Mouse (Mus musculus): ENCODE results near the gene Dcst2. TPM values are rescaled to one million over a fixed set of nuclear protein-coding genes. Genes with fewer than 3 reads are reported as not detected.

The Dcst2 gene
- total and polyA plus RNA-seq, 3 experiments = 0.06 TPM; not detected in 2

- Histone ChIP-seq H3K4me1 (ENCODE audit: control insufficient read depth in 1 of 2, insufficient read depth in 2 of 2, low read length in 2 of 2) (peaks cover 14 to 41% of the 10 kb centered on the region in 2 experiments), H3K9me3 (replicated peaks; ENCODE audit: insufficient read depth, low read length) (no peaks in the 10 kb centered on the region), H3K4me3 (ENCODE audit: control insufficient read depth in 1 of 2, insufficient read depth in 1 of 2, low read depth in 2 of 2, low read length in 2 of 2) (peak overlapping the region; percentile 86 to 94), H3K9ac (ENCODE audit: control insufficient read depth, low read depth, low read length, poor library complexity, severe bottlenecking) (peak overlapping the region; percentile 65), H3K79me2 (ENCODE audit: control insufficient read depth, insufficient read depth, low read length, poor library complexity) (peaks cover 16% of the 10 kb centered on the region), H3K27ac (ENCODE audit: control insufficient read depth, low read depth, low read length) (peak overlapping the region; percentile 53), H3K27me3 (ENCODE audit: control insufficient read depth in 1 of 2, insufficient read depth in 2 of 2, low read length in 2 of 2) (no peaks in the 10 kb centered on the region), H3K36me3 (ENCODE audit: control insufficient read depth in 1 of 2, insufficient read depth in 2 of 2, low read length in 2 of 2) (peaks cover 0 to 34% of the 10 kb centered on the region in 2 experiments; a peak in 2 of 4 replicates)
- TF ChIP-seq JUND (IDR thresholded peaks at IDR 0.05; ENCODE audit: low read depth, low read length) (no peak), MAX (IDR thresholded peaks at IDR 0.05; ENCODE audit: low read length) (0 out of 2 replicates have a peak, but pooled peaks have one; percentile 19)
- peak; percentile 73 for DNase-seq (ENCODE audit: low read depth, low spot score)
Observed at GRCm38 (mm10) chr3:89392871-89393311, 31.1 kb downstream of the Dcst2 start.

- peak overlapping the region; percentile 75 for H3K27ac ChIP-seq (ENCODE audit: control insufficient read depth, low read depth, low read length)
- no peaks in the 10 kb centered on the region for H3K9me3 ChIP-seq (replicated peaks; ENCODE audit: insufficient read depth, low read length)
- H3K4me1 ChIP-seq (ENCODE audit: control insufficient read depth in 1 of 2, insufficient read depth in 2 of 2, low read length in 2 of 2) = peaks cover 14 to 34% of the 10 kb centered on the region in 2 experiments
- peak overlapping the region; percentile 73 for H3K9ac ChIP-seq (ENCODE audit: control insufficient read depth, low read depth, low read length, poor library complexity, severe bottlenecking)
- H3K79me2 ChIP-seq (ENCODE audit: control insufficient read depth, insufficient read depth, low read length, poor library complexity) = peaks cover 16% of the 10 kb centered on the region
- H3K27me3 ChIP-seq (ENCODE audit: control insufficient read depth in 1 of 2, insufficient read depth in 2 of 2, low read length in 2 of 2) = no peaks in the 10 kb centered on the region
- H3K4me3 ChIP-seq (ENCODE audit: control insufficient read depth in 1 of 2, insufficient read depth in 1 of 2, low read depth in 2 of 2, low read length in 2 of 2) = peak overlapping the region; percentile 75 to 78
- DNase-seq (ENCODE audit: low read depth, low spot score) = peak; percentile 100
- H3K36me3 ChIP-seq (ENCODE audit: control insufficient read depth in 1 of 2, insufficient read depth in 2 of 2, low read length in 2 of 2) = peaks cover 0 to 28% of the 10 kb centered on the region in 2 experiments; a peak in 2 of 4 replicates
- TF ChIP-seq USF2 (IDR thresholded peaks at IDR 0.05; ENCODE audit: borderline replicate concordance in 1 of 2, insufficient read depth in 1 of 2, low read depth in 1 of 2, low read length in 2 of 2) (no peak), MXI1 (IDR thresholded peaks at IDR 0.05; ENCODE audit: low read depth, low read length) (peak; percentile 57), NRF1 (IDR thresholded peaks at IDR 0.05; ENCODE audit: insufficient read depth, low read depth, low read length, poor library complexity, severe bottlenecking) (0 out of 2 replicates have a peak, but pooled peaks have one; percentile 23), HCFC1 (IDR thresholded peaks at IDR 0.05; ENCODE audit: low read depth, low read length) (peak; percentile 73), ZC3H11A (IDR thresholded peaks at IDR 0.05; ENCODE audit: low read depth, low read length) (0 out of 2 replicates have a peak, but pooled peaks have one; percentile 5), JUND (IDR thresholded peaks at IDR 0.05; ENCODE audit: low read depth, low read length) (no peak), USF1 (IDR thresholded peaks at IDR 0.05; ENCODE audit: low read depth, low read length) (no peak), TBP (IDR thresholded peaks at IDR 0.05; ENCODE audit: low read depth, low read length) (0 out of 2 replicates have a peak, but pooled peaks have one; percentile 18), POLR2A (IDR thresholded peaks at IDR 0.05; ENCODE audit: control insufficient read depth in 1 of 2, insufficient read depth in 1 of 2, low read depth in 1 of 2, low read length in 2 of 2, poor library complexity in 1 of 2) (peak in 1 of 2 experiments; percentile 59; a peak in 1 of 4 replicates), SIN3A (IDR thresholded peaks at IDR 0.05; ENCODE audit: low read length) (peak; percentile 89), GABPA (IDR thresholded peaks at IDR 0.05; ENCODE audit: low read depth, low read length) (no peak), BHLHE40 (IDR thresholded peaks at IDR 0.05; ENCODE audit: borderline replicate concordance, low read depth, low read length) (no peak; the same call in 1 of the 2 replicates), RAD21 (IDR thresholded peaks at IDR 0.05; ENCODE audit: low read depth, low read length) (no peak), ELF1 (IDR thresholded peaks at IDR 0.05; ENCODE audit: low read depth, low read length) (peak; percentile 48), KAT2A (conservative IDR thresholded peaks at IDR 0.05; ENCODE audit: low read depth, low read length) (no peak), E2F4 (IDR thresholded peaks at IDR 0.05; ENCODE audit: borderline replicate concordance, low read depth, low read length) (no peak), ZKSCAN1 (IDR thresholded peaks at IDR 0.05; ENCODE audit: low read depth, low read length) (no peak), NELFE (IDR thresholded peaks at IDR 0.05; ENCODE audit: low read depth, low read length) (peak; percentile 68), POLR2AphosphoS5 (IDR thresholded peaks at IDR 0.05; ENCODE audit: borderline replicate concordance, low read depth, low read length) (no peak)
Observed at GRCm38 (mm10) chr3:89393605-89394004, 31.8 kb downstream of the Dcst2 start.
